Mouse (Mus musculus): Measurements from ENCODE around the gene Ccr1. TPM values are rescaled to one million over a fixed set of nuclear protein-coding genes. Genes with fewer than 3 reads are reported as not detected.

Ccr1 gene
- polyA plus RNA-seq (2012; rRNA removed) = 0.72 and 1.0 TPM in 2 replicates

GRCm38 (mm10) chr9:123968290-123968912 is at the start of gene Ccr1:
Gene Ccr1 (minus strand): TSS chr9:123968692.

GRCm38 (mm10) chr9:123978308-123978707 is 9.8 kb upstream of the Ccr1 start, which contains the start of gene Ccr1l1:
Gene Ccr1l1 (minus strand): TSS chr9:123978408.

Other genes with a start within 250 kb of the Ccr1 start
- not detected in 2 replicates for gene Cxcr6, start 162.2 kb downstream of the Ccr1 start, polyA plus RNA-seq (2012; rRNA removed)
- gene Fyco1, start 116.8 kb downstream of the Ccr1 start, polyA plus RNA-seq (2012; rRNA removed) = 4.8 and 7.8 TPM in 2 replicates
- gene Xcr1, start 106.7 kb downstream of the Ccr1 start, polyA plus RNA-seq (2012; rRNA removed) = not detected in 2 replicates
- not detected in 2 replicates for gene Ccr1l1, start 9.7 kb upstream of the Ccr1 start, polyA plus RNA-seq (2012; rRNA removed)
- gene Ccr3, start 53.3 kb upstream of the Ccr1 start, polyA plus RNA-seq (2012; rRNA removed) = 0.01 TPM in 1 of 2 replicates, not detected in the other
- gene Ccr2, start 133.3 kb upstream of the Ccr1 start, polyA plus RNA-seq (2012; rRNA removed) = 0.16 and 0.48 TPM in 2 replicates
- 0.17 and 0.75 TPM in 2 replicates for gene Ccr5, start 152.9 kb upstream of the Ccr1 start, polyA plus RNA-seq (2012; rRNA removed)

All from central nervous system, embryonic 11.5 days (tissue).